Mouse (Mus musculus) liver (tissue): Measurements from ENCODE around the gene Tmod3.
"Not testable (repeated sequence)": the region's sequence is repeated elsewhere in the genome, so short reads cannot be mapped to it uniquely, and the experiment has no call there.

Source experiments
- DNase-seq: peaks from one replicate; pipeline ENCODE4 v3.0.0-alpha.2; 2020; ENCODE audit warnings: mixed read lengths

Gene Tmod3

DNA sequence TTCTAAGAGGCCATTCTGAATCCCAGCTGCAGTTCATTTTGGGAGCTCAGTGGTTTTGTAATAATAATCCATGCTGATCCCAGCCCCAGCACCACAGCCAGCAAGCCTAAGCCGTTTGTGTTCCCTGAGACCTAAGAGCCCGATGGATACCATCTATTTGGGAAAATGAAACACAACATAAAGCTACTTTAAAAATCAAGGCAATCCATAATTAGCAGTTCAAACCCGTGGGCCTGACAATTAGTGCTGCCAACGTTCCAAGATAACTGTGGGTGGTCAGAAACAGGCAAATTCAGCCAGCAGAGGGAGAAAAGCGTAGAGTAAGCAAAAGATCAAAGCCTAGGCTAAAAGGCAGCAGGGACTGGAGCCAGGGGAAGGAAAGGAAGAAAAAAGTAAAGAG, 8.1 kb downstream of the Tmod3 start:
- no peak for DNase-seq

DNA sequence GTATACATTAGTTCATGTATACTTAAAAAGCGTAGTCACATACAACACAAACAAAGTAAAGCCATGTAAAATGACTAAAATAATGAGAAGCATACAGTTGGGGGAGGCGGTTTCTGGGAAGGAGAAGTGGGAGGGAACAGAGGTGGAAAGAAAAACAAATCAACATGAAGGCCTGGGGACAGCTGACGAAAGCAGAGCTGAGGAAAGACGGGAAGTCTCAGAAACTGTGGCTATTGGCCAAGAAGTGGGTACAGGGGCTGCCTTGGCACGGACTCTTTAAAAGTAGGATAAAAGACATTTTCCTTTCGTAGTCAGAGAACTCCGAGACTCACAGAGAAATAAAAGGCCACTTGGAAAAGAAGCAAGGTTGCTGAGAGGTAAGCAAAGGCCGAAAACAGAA, 10.4 kb downstream of the Tmod3 start:
- DNase-seq, result no peak

DNA sequence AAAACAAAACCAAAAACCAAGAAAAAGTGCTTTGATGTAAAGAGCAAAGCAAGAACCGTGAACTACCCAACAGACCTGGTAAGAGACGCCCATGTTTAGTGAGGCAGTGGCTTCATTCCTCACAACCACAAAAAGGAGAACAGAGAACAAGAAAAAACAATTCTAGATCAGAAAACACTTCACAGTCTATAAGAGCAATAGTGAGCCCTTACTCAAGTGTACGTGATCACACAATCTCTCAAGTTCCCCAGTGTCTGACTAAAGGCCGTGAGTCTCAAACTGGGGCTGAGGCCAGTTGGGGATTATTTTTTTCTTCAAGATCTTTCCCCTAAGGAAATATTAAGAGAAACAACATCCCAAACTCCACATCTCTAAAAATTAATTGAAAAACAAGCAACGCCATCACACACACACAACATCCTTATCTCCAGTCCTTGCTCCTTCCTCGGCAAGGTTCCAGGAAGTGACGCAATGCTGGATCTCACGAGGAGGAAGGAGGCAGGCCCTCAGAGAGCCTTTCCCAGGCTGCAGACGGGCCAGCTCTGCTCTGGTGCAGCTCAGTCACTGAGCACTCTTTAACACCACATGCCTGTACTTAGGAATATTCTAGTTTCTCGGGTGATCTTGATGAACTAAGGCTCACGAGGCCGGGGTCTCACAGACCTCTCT, 12.4 kb downstream of the Tmod3 start:
- peak; percentile 69 for DNase-seq

DNA sequence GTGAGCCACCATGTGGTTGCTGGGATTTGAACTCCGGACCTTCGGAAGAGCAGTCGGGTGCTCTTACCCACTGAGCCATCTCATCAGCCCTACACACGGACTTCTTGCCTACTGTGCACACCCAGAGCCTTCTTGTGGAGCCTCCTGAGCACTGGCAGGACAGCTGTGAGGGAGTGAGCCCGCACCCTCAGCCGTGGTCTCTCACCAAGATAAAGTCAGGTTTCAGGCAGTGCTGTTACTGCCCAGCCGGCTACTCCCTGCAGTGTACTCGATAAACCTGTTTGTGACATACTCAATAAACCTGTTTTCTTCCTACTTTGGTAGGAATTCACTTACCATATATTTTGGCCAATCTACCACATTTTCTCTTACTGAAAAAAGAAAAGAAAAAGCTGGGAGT, 13.9 kb downstream of the Tmod3 start:
- DNase-seq, result peak; percentile 18

DNA sequence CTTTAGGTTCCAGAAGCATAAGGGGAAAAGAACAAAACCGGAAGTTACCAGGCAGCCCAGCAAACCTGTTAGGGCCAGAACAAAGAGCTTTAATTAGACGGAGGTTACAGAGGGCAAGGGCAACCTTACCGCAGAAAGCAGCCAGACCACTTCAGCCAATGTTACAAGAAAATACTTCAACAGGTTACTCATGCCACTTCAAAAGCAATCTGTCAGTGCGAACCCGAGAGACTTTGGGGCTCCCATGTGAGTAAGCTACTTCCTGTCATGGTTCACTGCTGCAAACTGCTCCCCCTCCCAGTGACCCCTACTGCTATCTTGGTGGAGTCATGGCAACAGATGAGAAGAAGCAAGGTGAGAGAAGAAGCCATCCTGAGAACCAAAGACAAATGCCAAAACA, 18.0 kb downstream of the Tmod3 start:
- DNase-seq, result no peak

DNA sequence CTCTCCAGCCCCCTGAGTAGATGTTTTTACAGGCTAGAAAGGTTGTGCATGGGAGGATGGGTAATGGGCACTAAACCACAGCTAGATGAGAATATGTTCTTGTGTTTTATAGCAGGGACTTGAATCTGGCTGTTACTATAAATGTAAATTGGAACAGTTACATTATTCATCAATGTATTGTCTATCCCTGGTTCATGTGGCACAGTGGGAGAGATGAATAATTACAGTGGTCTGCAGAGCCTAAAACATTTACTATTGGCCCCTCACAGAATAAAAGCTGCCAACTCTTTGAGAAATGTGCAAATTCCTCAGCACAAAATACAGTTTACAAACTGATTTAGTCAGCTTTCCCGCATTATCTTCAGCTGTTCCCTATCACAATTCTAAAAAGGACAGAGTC, 23.0 kb downstream of the Tmod3 start:
- DNase-seq, result no peak

DNA sequence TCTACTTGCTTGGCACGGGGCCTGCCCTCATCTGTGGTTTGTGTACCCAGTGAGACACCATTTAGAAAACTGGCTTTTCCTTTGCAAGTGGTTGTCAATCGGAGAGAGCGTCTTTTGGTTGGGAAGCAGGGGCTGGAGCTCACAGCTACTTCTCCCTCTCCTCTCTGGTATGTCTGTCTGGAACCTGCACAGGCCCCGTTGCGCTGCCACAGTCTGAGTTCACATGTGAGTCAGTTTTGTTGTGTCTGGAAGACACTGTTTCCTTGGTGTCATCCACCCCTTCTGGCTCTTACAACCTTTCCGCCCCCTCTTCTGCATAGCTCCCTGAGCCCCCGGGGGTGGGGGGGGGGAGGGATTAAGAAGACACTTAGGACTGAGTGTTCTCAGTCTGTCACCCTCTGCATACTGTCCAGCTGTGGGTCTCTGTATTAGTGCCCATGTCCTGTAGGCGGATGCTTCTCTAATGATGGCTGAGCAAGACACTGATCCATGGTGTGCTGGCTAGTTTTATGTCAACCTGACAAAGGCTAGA, 25.0 kb downstream of the Tmod3 start:
- DNase-seq, result no peak

DNA sequence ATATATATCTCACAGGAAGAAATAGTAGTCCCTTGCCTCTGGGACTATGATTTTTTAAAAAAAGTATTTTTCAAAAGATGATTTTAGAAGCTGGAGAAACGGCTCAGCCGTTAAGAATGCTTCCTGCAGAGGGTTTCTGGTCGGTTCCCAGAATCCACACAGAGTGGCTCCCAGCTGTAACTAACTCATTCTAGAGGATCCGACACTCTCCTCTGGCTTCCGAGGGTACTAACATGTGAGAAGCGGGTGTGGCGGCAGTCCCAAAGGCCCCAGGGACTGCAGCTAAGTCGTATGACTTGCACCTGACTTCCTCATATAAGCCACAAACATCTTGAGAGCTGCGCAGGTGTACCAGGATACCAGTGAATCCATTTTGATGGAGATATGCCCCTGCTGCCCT, 26.5 kb downstream of the Tmod3 start:
- DNase-seq, result not testable (repeated sequence)

DNA sequence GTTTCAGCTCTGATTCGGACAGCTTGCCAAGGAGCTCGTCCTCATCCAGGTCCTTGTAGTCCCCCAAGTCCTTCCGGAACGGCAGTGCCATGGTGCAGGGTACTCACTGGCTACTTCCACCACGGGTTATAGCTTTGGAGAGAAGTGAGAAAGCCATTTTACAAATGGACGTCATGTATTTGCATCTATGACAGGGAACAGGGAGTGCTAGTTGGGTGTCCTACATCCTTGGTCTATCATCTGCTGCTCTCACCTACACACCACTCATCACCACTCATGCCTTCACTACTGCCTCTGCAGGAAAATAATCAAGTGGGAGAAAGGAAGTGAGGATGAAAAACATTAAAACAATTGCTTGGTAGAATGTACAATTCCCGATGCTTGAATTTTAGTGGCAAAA, 27.0 kb downstream of the Tmod3 start:
- DNase-seq, result no peak

DNA sequence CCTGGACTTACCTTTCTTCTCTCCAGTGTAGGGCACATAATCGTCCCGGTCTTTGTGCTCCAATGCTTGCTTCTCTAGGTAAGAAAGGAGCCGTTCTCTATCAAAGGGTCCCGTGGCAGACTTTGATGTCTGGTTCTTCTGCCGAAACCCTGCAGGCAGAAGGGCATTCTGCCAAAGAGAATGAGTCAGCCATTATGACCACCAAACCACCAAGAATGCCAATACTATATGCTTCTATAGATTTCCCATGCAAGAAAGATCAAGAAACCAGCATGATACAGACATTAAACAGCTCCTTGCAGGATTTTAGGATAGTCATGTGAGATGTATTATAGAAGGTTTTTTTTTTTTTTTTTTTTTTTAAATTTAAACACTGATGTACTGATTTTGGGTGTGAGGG, 30.1 kb downstream of the Tmod3 start:
- DNase-seq, result no peak

DNA sequence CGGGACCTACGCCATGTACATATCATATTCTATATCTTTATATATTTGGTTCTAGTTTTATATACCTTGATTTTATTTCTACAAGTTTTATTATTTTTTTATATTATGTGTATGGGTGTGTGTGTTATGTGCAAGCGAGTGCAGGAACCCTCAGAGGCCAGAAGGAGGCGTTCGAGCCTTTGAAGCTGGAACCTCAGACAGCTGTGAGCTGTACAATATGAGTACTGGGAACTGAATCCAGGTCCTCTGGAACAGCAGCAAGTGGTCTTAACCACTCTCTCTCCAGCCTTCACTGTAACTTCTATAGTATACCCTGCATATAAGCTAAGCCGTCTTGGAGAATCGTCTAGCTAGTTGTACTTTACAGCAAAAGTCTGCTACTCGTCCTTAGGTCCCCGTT, 31.4 kb downstream of the Tmod3 start:
- no peak for DNase-seq

DNA sequence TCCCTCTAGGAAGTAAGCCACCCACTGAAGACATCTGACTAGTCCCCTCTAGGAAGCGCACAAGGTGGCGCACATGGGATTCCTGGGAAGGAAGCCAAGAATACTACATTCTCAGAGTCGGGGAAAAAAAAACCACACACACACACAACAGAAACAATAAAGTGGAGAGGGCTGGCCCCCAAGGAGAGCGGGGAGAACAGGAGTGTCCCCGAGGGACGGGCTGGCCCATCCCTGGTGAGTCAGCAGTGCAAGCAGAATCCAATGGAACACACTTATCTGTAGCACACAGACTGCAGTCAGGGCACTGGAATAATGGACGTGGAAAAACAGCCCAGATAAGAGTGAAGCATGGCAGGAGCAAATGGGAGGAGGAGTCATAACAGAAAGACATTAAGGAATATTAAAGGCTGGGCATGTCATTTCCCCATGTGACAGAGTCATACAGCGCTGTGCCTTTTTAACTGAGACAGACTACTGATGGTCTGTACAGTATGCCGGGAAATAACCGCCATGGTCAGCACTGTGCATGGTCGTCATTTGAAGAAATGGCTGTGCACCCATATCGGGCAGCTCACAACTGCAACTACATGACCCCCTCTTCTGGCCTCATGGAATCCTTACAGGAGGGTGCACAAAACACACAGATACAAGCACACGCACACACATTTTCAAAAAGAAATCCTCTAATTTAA, 31.9 kb downstream of the Tmod3 start:
- peak; percentile 64 for DNase-seq

DNA sequence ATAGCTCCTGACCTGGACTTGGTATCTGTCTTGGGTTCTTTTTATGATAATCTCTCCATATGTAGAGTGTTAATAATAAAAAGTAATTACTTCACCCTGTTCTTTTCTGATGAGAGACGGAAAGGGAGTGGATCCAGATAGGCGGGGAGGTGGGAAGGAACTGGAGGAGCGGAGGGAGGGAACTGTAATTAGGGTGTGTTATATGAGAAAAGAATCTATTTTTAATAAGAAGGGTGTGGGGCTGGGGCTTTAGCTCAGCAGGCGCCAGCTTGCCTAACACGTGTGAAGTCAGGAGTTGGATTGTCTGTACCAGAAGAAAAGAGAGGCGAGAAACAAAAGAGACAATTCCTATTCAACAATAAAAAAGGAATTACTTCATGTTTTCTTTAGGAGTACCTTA, 35.8 kb downstream of the Tmod3 start:
- no peak for DNase-seq

DNA sequence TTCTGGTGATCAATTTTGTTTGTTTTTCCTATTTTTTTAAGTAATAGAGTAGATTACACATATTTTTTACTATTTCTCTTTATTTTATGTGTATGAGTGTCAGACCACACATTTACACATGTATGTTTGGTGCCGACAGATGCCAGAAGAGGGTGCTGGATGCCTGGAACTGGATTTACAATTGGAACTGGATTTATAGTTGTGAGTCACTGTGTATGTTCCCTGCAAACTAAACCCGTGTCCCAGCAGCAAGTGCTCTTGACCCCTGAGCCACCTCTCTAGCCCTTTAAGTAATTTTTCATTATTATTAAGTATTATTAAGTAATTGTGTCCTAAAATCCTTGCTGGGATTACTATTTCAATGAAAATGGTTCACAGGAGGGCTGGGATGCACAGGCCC, 37.2 kb downstream of the Tmod3 start:
- DNase-seq, result no peak

DNA sequence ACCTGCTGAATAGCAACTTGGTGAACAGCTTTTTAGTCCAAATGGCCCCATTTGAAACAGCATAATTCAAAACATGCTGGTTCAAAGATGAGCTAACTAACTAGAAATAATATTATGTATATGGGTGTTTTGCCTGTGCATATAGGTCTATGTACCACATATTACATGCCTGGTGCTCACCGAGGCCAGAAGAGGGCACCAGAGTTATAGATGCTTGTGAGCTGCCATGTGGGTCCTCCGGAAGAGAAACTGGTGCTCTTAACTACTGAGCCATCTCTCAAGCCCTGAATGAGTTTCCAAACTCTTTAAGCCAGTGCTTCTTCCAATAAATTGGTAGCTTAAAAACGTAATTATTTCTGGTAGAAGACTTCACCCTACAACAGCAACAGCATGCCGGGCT, 37.7 kb downstream of the Tmod3 start:
- DNase-seq, result peak; percentile 61

DNA sequence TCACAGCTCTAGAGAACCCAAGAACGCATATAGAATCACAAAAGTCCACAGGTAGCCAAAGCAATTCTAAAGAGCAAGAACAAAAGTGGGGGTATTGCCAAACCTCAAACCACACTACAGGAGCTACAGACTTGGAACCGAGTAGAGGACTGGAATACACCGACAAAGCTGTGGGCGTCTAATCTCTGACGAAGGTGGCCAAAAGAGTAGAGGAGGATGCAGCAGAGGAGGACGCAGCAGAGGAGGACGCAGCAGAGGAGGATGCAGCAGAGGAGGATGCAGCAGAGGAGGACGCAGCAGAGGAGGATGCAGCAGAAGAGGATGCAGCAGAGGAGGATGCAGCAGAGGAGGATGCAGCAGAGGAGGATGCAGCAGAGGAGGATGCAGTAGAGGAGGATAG, 38.5 kb downstream of the Tmod3 start:
- no peak for DNase-seq

DNA sequence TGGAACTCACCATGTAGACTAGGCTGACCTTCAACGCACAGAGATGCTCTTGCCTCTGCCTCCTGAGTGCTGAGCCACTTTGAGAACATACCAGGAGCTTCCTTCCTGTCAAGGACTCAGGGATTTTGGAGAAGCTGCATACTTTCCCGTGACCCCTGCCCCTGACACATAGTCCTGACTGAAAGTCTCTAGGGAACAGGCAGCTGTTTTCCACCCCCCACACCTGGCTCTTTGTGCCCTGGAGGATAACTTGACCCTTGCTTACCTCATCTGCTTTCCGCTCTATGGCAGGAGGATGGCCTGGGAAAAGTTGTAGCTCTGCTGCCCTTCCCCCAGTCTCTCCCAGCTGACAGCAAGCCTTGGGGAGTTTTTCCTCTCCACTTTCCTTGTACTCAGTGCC, 41.7 kb downstream of the Tmod3 start:
- no peak for DNase-seq

DNA sequence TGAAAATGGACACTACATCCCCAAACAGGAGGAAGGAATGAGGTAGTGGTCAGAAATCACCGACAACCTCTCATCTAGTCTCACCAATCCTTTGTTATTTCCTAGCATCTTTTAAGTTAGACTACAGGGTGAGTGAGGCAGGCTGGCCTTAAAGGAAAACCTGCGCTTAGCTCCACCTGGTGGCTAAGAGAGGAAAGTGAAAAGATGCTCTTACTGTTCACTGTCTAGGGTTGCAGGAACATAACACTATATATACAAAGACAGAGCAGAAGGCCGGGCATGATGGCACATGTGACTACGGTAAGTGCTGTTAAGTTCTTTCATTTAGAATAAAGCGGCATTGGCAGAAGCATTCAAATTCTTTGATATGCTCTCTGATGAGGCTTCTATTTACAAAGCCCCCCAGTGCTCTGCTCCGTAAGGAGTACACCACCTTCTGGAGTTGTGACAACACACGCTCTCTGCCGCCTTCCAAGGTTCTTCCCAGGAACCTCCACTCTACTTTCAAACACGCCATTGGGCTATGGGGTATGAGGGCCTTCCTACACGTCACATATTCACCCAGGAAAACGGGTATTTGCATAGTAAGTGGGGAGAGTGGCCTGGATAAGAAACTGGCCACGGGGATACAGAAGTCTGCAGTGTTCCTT, 43.9 kb downstream of the Tmod3 start:
- DNase-seq, result peak; percentile 28

DNA sequence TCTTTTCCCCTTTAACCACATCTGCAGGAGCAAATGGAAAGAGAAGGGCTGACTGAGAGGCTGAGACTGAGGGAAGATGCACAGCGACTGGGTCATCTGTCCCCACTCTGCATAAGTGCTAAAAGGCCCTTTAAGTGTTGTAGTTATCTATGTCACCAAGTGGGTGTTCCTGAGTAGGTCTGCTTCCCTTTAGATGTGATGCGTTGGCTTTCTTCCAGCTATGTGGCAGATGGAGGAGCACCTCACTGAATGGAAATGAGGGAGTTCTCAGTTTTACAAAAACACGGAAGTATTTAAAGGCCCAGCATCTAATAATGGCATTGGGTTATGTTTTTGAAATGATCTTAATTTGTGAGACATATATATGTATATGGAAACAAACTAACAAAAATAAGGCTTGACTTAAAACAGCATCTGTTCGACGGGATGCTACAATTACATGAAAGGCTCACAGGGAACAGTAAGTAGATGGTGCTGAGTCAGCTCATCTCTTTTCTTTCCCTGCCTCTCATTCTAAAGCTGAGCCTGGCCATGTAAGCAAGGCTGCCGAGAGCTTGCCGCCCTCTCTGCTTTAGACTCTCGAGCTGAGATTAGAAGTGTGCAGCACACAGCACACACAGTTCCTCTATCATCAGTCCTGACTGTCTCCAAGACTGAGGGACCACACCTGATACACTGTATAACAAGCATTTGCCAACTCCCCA, 48.1 kb downstream of the Tmod3 start:
- no peak for DNase-seq

DNA sequence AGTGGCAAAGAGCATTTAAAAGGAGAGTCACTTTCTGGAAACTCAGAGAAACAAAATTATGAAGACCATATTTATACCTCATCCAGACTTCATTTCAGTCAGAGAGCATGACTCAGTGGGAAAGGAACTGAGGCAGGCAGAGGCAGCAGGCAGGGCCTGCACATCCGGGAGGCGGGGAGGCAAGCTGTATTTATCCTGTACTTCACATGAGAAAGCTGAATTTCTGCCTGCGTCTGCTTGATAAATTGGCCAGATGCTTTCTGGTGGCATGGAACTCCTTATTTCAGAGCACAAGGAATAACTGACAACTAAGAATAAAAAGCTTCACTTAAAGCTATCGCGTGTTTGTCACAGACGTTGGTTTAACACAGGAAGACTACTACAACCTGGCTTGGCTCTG, 55.1 kb downstream of the Tmod3 start:
- DNase-seq, result no peak

DNA sequence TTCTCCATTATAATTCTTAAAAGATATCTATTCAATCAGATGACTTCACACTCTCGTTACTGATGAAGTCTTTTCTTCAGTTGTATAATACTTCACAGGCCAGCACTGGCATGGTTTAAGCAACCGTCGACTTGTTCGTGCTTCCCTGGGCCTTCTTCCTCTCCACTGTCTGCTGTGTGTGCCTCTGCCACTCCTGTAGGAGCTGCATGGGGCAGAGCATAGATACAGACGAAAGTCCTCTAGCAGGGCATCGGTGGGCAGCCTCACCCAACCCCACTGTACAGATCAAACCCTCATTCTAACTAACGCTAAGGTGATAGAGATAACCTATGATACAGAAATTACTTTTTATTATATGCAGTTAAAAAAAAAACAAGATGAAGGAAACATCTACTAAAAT, 60.9 kb downstream of the Tmod3 start:
- DNase-seq, result no peak

DNA sequence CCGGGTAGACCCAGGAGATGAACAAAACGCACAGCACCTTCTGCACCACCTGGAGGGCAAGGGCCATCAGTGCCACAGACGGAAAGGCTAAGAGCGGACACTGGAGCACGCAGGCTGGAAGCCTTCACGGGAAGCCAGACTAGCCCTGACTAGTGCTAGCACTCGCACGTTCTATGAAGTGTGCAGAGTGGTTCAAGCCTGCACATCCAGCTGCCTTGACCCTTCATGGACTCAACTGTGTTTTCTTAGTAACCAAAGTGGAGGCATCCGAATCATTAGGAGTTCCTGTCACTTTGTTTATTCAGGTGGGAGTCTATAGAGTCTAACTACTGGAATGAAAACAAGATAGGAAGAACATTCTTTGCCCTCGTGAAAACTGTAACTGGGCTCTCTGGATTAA, 63.5 kb downstream of the Tmod3 start:
- DNase-seq, result no peak

DNA sequence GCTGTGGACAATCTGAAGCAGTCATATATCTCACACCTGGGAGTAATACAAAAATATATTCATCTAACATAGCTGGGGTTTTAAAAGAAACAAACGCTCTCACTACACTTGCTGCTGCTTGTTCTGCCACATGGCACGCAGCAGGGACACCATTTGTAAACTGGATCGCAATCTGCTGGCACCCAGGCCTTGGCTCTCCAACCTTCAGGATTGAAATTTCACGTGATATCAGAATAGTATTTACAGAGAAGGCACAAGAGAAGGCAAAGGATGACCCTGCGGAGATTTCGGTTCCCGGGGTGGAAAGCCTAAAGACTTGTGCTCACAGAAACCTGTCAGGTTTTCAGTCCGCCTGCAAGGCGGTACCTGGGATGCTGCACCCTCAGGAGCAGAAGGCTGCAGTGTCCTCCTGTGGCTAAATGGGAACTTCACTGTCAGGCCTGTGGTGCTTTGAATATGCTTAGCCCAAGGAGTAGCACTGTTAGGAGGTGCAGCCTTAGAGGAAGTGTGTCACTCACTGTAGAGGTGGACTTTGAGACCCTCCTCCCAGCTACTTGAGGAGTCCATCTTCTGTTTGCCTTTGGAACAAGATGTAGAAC, 65.0 kb downstream of the Tmod3 start:
- DNase-seq, result no peak
